Mouse (Mus musculus) intestine, embryonic 15.5 days (tissue): ENCODE measurements at regions not wholly inside any gene's neighbourhood (a gene's known extent, or its start where the extent isn't known, plus 50 kb on each side); places are given as distances from the start of the nearest gene placed in this dataset.
A peak's percentile ranks its signal among the peaks of the same experiment; 100 is the strongest.
"Not testable (repeated sequence)": the region's sequence is repeated elsewhere in the genome, so short reads cannot be mapped to it uniquely, and the experiment has no call there.

Source experiments
- ATAC-seq: fragments of 200-750 bp; cut with Nextera tagmentation; 2 replicates; pipeline ENCODE4 v1.8.0; 2017; ENCODE audit warnings: moderate TSS enrichment, moderate library complexity
- H3K27ac ChIP-seq: fragments of 300-500 bp; sonication (generic); 2 replicates; pipeline ENCODE4 v1.5.1; 2015; ENCODE audit warnings: mild to moderate bottlenecking, inconsistent platforms
- H3K27me3 ChIP-seq: fragments of 300-500 bp; sonication (generic); replicated peaks from 2 replicates; pipeline ENCODE4 v1.6.1; 2015; ENCODE audit warnings: inconsistent platforms
- H3K36me3 ChIP-seq: fragments of 300-500 bp; sonication (generic); 2 replicates; pipeline ENCODE4 v1.6.1; 2015; ENCODE audit warnings: inconsistent platforms
- H3K4me1 ChIP-seq: fragments of 300-500 bp; sonication (generic); replicated peaks from 2 replicates; pipeline ENCODE4 v1.6.1; 2015; ENCODE audit warnings: inconsistent platforms
- H3K4me2 ChIP-seq: fragments of 300-500 bp; sonication (generic); replicated peaks from 2 replicates; pipeline ENCODE4 v1.6.1; 2015; ENCODE audit warnings: mild to moderate bottlenecking, inconsistent platforms
- H3K4me3 ChIP-seq: fragments of 300-500 bp; sonication (generic); replicated peaks from 2 replicates; pipeline ENCODE4 v1.5.1; 2015; ENCODE audit warnings: inconsistent platforms
- H3K9ac ChIP-seq: fragments of 300-500 bp; sonication (generic); 2 replicates; pipeline ENCODE4 v1.6.1; 2015; ENCODE audit warnings: inconsistent platforms
- H3K9me3 ChIP-seq: fragments of 300-500 bp; sonication (generic); 2 replicates; pipeline ENCODE4 v1.6.1; 2016; ENCODE audit warnings: inconsistent platforms
- WGBS: fragments of 180-500 bp; shearing (Covaris S2); methylation state at CpG from one replicate; pipeline ENCODE4 v1.1.7; 2015; 5-methylcytosine and 5-hydroxymethylcytosine counted together

GRCm38 (mm10) chrX:103129347-103129746, 57.1 kb downstream of the Nap1l2 start:
- 64% methylated on average over 21 of the region's 21 CpGs for WGBS
- H3K4me1 ChIP-seq, H3K9me3 ChIP-seq, H3K9ac ChIP-seq, H3K4me2 ChIP-seq, H3K36me3 ChIP-seq, H3K27me3 ChIP-seq, H3K27ac ChIP-seq, ATAC-seq, H3K4me3 ChIP-seq: not testable (repeated sequence)

- 11% methylated on average over 1 of the region's 1 CpGs for WGBS
Measured at GRCm38 (mm10) chrX:103109181-103109580, 77.3 kb downstream of the Nap1l2 start.

GRCm38 (mm10) chrX:103067730-103068621, 118.5 kb downstream of the Nap1l2 start:
- H3K9ac ChIP-seq, H3K27me3 ChIP-seq, H3K4me1 ChIP-seq, H3K9me3 ChIP-seq, H3K36me3 ChIP-seq, H3K4me2 ChIP-seq, H3K27ac ChIP-seq, H3K4me3 ChIP-seq: not testable (repeated sequence)
- WGBS, result no CpG with 5 or more reads among the region's 50 CpGs
- peak; percentile 73 for ATAC-seq

More at GRCm38 (mm10) chrX:103109181-103109580, 77.3 kb downstream of the Nap1l2 start:
- Histone ChIP-seq H3K36me3 (no peaks in the 10 kb centered on the region), H3K4me3 (no peak overlapping the region), H3K9ac (no peak overlapping the region), H3K9me3 (no peaks in the 10 kb centered on the region), H3K27me3 (no peaks in the 10 kb centered on the region), H3K4me2 (no peak overlapping the region), H3K4me1 (no peaks in the 10 kb centered on the region), H3K27ac (no peak overlapping the region)
- no peak for ATAC-seq

GRCm38 (mm10) chrX:103067107-103067506, 119.3 kb downstream of the Nap1l2 start:
- peak; percentile 44 for ATAC-seq
- not testable (repeated sequence) for H3K9me3 ChIP-seq, H3K27ac ChIP-seq, H3K27me3 ChIP-seq, H3K9ac ChIP-seq, H3K4me3 ChIP-seq, H3K36me3 ChIP-seq, H3K4me1 ChIP-seq, H3K4me2 ChIP-seq
- no CpG with 5 or more reads among the region's 45 CpGs for WGBS

- 20% methylated on average over 22 of the region's 22 CpGs for WGBS
- peak overlapping the region; percentile 40 for H3K4me3 ChIP-seq
- ATAC-seq, result peak; percentile 84
- peak overlapping the region; percentile 28; the same call in 1 of the 2 replicates for H3K9ac ChIP-seq
- H3K27me3 ChIP-seq, result no peaks in the 10 kb centered on the region
- H3K4me2 ChIP-seq, result peak overlapping the region; percentile 52
- no peaks in the 10 kb centered on the region for H3K9me3 ChIP-seq
- H3K4me1 ChIP-seq, result no peaks in the 10 kb centered on the region
- H3K36me3 ChIP-seq, result no peaks in the 10 kb centered on the region
- H3K27ac ChIP-seq, result peak overlapping the region; percentile 68; the same call in 1 of the 2 replicates
Measured at GRCm38 (mm10) chrX:103026256-103027028, 98.3 kb downstream of the 1700018G05Rik start.

GRCm38 (mm10) chrX:103025495-103025894, 97.3 kb downstream of the 1700018G05Rik start:
- H3K4me3 ChIP-seq, H3K27me3 ChIP-seq, H3K9me3 ChIP-seq, H3K9ac ChIP-seq, H3K36me3 ChIP-seq, H3K4me1 ChIP-seq, ATAC-seq, H3K27ac ChIP-seq: not testable (repeated sequence)
- 30% methylated on average over 3 of the region's 3 CpGs for WGBS
- 0 out of 2 replicates have a peak overlapping the region, but pooled peaks have one; percentile 11 for H3K4me2 ChIP-seq

GRCm38 (mm10) chrX:103013425-103014057, 85.4 kb downstream of the 1700018G05Rik start:
- not testable (repeated sequence) for H3K36me3 ChIP-seq
- peak; percentile 60 for ATAC-seq

GRCm38 (mm10) chrX:103012298-103013243, 84.4 kb downstream of the 1700018G05Rik start:
- not testable (repeated sequence) for H3K4me1 ChIP-seq, H3K9ac ChIP-seq, H3K9me3 ChIP-seq, H3K4me3 ChIP-seq, H3K27ac ChIP-seq, H3K36me3 ChIP-seq, H3K4me2 ChIP-seq, H3K27me3 ChIP-seq
- ATAC-seq, result peak; percentile 76
- WGBS, result no CpG with 5 or more reads among the region's 56 CpGs

More at GRCm38 (mm10) chrX:103013425-103014057, 85.4 kb downstream of the 1700018G05Rik start:
- not testable (repeated sequence) for H3K9ac ChIP-seq, H3K9me3 ChIP-seq, H3K27me3 ChIP-seq, H3K27ac ChIP-seq, H3K4me1 ChIP-seq, H3K4me3 ChIP-seq, H3K4me2 ChIP-seq
- WGBS, result no CpG with 5 or more reads among the region's 61 CpGs

- not testable (repeated sequence) for H3K9ac ChIP-seq, ATAC-seq, H3K4me1 ChIP-seq, H3K36me3 ChIP-seq, H3K4me3 ChIP-seq, H3K27ac ChIP-seq, H3K27me3 ChIP-seq, H3K4me2 ChIP-seq, H3K9me3 ChIP-seq
- 87% methylated on average over 1 of the region's 3 CpGs for WGBS
Measured at GRCm38 (mm10) chrX:102993956-102994355, 65.8 kb downstream of the 1700018G05Rik start.
